Mouse (Mus musculus) ES-CJ7 (cell line): ENCODE results near the gene Natd1.
"Not testable (repeated sequence)": the region's sequence is repeated elsewhere in the genome, so short reads cannot be mapped to it uniquely, and the experiment has no call there.

Source experiments
- DNase-seq: peaks from one replicate; pipeline ENCODE4 v3.0.0; 2011; ENCODE audit warnings: low read depth, low spot score

The Natd1 gene

DNA sequence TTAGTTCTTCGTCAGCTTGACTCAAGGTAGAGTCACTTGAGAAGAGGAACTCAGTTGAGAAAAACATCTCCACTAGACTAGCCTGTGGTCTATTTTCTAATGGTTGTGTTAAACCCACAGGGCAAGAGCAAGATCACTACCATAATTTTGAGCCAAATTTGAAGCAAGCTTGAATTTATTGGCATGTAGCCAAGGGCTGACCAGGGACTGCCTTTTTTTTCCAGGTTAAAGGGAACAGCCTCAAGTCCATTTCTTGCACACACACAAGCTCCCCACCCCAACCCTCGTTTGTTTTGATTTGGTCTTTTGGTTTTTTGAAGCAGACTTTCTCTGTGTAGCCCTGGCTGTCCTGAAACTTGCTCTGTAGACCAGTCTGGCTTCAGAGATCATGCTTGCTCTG lies 24.7 kb downstream of the Natd1 start:
- no peak for DNase-seq

DNA sequence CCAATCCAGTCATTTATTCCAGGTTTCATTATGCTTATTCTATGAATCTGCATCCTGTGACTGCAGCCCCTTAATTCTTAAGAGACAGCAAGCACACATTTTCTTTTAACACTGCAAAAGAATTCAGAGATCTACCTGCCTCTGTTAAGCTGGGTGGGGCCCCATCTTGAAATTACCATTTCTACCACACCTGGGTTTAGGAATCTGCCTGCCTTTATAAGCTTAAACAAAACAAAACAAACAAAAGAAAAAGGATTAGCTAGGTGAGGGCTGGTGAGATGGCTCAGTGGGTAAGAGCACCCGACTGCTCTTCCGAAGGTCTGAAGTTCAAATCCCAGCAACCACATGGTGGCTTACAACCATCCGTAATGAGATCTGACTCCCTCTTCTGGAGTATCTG lies 27.6 kb downstream of the Natd1 start:
- DNase-seq: peak; percentile 87

DNA sequence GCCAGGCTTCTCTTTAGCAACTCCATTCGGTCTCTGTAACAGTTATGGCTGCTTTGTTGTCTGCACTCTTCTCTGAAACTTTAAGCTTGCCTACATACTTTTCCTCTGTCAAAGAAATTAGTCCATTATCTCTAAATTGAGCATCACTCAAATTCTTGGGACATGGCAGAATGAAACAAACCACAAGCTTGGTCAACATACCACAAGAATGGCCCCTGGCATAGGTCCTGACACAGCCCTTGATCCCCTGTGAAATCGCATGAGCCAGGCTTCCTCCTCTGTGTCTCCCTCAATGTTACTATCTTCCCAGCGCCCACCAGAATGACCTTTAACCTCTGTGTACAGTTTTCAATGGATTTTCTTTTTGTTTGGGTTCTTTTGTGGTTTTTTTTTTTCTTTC lies 32.2 kb downstream of the Natd1 start:
- no peak for DNase-seq

DNA sequence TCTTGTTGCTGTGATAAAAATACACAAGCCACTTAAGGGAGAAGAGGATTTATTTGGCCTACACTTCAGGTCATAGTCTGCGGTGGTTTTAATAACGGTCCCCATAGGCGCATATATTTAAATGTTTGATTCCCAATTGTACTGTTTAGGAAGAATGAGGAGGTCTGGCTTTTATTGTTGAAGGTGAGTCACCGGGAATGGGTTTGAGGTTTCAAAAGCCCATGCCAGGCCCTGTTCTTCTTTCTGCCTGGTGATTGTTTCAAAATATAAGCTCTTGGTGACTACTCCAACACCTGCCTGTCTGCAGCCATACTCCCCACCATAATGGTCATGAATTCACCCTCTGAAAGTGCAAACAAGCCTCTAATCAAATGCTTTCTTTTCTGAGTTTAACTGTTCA lies 34.0 kb downstream of the Natd1 start:
- no peak for DNase-seq

DNA sequence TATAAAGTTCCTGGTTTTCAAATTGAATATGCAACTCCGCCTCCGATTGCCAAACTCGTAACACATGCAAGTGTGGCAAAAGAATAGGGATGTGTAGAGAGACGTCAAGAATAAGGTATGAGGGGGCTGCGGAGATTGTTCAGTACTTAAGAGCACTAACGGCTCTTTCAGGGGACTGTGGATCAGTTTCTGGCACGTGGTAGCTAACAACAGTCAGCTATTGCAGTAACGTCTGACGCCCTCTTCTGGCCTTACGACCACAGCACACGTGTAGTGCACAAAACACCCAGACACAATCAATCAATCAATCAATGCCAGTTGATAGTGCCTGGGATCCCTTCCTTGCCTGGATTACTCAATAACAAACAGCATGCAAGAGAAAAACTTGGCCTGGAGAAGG lies 35.1 kb downstream of the Natd1 start:
- peak; percentile 96 for DNase-seq

DNA sequence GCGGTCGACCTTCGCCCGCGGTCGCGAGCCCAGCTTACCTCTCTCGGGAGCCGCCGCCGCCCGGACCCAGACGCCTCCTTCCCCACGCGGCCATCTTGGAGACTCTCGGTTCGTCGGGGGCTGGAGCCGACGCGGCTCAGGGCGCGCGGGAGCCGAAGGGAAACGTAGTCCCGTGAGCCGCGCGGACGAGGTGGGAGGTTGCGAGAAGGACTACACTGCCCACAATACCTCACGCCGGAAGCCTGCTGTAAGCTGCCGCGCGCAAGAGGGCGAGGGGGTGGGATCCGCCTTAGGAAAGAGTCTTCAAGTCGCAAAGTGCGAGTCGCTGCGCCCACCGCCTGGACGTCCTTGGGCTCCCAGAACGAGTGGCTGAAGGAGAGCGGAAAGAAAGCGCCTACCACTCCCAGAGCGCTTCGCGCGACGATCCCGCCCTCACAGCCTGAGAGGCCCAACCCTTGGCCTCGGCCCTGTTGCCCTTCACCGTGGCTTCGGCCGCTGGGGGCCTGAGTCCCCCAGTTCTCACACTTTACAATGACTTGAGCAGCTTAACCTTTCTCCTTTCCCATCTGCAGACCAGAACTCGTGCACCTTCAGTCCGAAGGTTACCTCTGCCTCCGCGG lies 35.8 kb downstream of the Natd1 start, which contains the start of gene Tmem11:
Gene Tmem11, minus strand, starts transcription at position 598 of the 620 bp plus-strand sequence.
- peak; percentile 99 for DNase-seq

DNA sequence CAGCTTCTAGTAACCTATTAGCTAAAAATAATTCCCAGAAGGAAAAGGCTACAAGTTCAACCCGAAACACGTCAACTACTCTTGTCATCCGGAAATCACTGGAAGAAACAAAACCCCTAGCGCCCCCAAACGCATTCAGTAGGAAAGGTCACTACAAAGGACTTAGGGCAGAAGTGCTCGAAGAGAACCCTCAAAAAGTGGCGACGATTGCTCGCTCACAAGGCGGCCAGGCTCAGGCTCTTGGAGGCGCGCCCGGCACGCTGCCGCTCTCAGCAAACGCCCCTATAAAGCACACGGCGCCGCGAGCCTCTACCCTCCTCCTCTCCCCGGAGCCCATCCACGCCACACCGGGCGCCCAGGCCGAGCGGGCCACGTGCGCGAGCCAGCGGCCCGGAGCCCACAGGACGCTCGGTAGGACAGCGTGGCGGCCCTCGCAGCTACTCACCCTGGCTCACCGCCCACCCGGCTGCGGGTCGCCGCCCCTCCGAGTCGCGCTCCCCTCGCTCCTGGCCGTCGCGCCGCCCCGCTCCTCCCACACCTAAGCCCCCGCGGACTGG lies 36.4 kb downstream of the Natd1 start:
- DNase-seq: peak; percentile 69

DNA sequence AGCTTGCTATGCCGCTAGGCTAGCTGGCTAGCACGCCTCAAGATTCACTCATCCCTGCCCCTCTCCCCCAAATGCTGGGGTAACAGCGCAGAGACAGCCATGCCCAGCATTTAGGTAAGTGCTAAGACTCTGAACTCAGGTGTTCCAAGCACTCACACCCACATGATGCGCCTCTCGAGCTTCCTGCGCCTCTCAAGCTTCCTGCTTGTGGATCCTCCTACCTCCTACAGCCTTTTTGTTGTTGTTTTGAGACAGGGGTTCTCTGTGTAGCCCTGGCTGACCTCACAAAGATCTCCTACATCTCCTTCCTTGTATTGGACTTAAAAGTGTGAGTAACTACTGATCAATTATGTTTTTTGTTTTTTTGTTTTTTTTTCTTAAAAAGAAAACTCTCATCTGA lies 41.4 kb downstream of the Natd1 start:
- no peak for DNase-seq

DNA sequence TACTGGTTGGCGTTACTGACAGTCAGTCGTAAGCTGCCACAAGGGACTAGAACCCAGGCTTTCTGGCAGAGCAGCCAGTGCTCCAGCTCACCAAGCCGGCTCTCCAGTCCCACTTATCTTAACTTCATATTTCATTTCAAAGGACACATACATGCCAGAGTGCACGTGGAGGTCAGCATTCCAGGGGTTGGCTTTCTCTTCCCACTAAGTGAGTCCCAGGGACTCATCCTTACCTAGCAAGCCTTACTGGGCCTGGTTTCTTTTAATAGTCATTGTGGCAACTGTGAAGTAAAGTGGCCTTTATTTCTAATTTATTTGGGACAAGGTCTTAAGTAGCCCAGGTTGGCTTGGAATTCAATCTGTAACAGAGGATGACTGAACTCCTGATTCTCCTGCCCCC lies 43.1 kb downstream of the Natd1 start:
- DNase-seq: no peak

DNA sequence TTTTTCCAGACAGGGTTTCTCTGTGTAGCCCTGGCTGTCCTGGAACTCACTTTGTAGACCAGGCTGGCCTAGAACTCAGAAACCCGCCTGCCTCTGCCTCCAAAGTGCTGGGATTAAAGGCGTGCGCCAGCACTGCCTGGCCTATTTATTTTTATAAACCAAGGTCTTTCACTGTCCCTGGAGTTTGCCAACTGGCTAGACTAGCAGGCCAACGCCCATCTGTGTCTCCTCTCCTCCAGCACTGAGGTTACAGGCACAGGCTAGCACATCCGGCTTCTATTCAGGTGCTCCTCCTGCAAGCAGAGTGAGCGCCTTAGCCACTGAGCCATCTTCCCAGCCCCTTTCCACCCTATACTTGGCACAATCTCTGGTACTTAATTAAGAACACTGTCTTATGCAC lies 45.1 kb downstream of the Natd1 start:
- not testable (repeated sequence) for DNase-seq

DNA sequence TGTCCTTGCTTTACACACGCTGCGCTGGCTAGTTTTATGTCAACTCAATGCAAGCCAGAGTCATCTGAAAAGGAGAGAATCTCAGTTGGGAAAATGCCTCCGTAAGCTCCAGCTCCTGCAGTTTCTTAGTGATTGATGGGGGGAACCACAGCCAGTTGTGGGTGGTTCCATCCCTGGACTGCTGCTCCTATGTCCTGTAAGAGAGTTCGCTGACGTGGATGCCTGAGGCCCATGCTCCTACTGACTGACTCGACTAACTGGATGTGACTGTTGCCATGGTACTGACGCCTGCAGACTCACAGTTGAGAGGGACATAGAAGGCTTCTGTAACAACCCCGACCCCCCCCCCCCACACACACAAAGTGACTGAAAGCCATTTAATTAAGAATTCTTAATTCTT lies 46.6 kb downstream of the Natd1 start:
- DNase-seq: no peak

DNA sequence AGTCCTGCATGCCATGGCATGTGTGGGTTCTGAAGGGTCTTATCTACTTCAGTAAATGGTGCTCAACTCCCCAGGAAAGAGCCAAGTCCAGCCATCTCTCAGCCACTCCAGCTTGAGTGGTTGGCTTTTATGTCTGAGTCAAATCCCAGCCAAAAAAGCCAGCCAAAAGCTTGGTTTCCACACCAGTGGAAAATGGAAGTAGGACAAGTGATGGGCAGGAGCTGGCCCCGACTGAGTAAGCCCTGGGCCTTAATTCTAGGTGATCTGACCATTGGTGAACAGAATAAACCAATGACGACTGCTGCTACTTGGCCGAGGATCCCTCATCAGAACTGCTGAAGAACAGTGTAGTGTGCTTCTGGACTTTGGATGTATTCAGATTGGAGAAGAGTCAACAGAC lies 47.1 kb downstream of the Natd1 start:
- DNase-seq: no peak

DNA sequence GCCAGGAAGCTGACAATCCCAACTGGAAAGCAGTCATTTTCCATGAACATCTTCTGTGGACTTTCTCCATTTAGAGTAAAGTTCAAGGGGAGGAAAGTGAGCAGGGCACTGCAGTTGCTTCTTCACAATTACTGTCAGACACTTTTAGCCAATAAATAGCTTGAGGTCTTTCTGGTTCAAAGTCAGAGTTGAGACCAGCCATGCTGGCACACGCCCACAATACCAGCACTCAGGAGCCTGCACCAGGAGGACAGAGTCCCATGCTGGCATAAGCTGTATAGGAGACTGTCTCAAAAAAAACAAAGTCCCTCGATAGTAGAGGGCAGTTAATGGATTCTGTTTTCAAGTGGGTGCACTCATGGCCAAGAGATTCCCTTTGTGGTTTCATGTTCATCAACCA lies 48.5 kb downstream of the Natd1 start:
- no peak for DNase-seq

DNA sequence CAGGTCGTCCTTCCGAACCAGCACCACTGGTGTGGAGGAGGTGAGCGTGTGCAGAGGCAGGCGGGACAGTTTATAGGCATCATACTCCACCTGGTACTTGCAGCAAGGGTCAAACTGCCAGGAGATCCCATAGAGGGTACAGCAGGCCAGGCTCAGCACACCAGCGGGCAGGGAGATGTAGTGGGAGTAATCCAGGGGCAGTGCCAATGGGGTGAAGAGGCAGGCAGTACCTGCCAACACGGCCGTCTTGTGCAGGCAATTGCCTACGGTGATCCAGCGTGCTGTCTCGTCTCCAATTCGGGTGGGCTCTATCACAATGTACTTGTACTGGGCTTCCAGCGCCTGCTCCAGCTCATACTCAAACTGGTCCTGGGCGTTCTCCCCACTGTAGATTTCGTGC lies 49.6 kb downstream of the Natd1 start:
- DNase-seq: no peak

DNA sequence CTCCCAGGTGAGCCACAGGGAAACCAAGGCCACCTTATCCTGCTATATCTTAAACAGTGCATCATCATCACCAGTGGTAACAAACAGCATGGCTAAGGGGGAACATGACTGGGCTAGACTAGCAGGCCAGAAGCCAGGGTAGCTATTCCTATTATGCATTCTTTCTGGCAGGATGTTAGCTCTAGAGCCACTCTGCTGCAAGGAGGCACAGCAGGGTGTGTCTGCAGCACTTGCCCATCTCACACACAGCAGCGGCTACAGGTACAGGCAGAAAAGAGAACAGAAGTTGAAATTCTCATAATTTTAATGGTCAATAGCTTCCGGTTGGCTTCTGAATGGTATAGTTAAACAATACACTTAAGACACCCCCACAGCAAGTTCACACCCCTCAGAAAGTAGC lies 50.4 kb downstream of the Natd1 start:
- DNase-seq: no peak

DNA sequence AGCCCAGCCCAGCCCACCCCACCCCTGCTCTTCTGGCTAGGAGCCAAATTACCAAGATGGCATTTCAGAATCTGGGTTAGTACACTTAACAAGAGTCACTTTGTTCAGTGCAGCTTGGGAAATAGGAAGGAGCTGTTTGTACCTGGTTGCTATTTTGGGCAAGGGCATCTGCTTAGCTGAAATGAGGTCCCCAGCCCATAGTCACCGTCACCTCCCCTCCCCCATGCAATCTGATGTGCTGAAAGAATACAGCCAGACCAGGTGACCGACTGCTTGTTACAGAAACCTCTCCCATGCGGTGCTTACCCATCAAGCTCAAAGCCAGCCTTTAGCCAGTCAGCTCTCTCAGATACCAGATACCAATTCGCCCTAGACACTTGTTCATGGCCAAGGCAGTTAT lies 51.4 kb downstream of the Natd1 start:
- no peak for DNase-seq

DNA sequence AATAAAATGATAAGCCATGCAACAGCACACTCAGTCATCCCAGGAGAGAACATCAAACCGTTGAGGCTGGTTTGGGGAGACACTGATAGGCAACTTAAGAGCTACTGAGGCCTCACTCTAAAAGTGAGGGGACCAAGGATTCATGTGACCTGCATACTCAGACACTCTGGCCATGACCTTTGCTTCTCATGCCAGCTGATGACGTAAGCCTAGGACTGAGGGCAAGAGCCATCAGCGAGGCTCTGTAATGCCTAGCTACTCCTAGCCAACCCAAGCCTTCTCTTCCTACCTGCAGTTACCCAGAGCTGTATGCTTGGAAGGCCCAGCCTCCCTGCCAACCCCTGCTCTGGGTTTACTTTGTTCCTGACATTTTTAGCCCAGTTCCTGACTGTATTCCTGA lies 52.6 kb downstream of the Natd1 start:
- DNase-seq: no peak

DNA sequence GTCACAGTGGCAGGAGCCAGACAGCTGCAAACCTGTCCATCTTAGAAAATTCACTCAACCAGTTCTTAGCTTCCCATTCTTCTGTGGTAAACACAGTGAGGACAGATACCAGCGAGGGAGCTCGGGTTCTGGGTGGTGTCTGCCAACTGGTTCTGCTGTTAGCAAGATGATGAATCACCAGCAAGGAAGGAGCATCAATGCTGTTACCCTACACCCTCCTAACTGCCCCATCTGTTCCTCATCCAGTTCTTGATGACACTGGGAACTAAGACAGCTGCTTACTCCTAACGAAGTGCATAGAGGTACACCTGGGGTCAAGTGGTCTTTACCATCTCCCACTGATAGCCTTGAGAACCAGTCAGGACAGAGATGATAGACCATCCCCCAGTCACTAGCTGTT lies 58.0 kb downstream of the Natd1 start:
- DNase-seq: no peak
